Mouse (Mus musculus) limb, embryonic 13.5 days (tissue): ENCODE results near the gene Fam213b. TPM values are rescaled to one million over a fixed set of nuclear protein-coding genes. Genes with fewer than 3 reads are reported as not detected.
A peak's percentile ranks its signal among the peaks of the same experiment; 100 is the strongest.

Source experiments
- ATAC-seq: fragments of 200-750 bp; cut with Nextera tagmentation; 2 replicates; pipeline ENCODE4 v1.8.0; 2017; ENCODE audit warnings: low read depth, moderate number of reproducible peaks, moderate TSS enrichment; ENCODE audit not compliant: low FRiP score
- H3K27ac ChIP-seq: fragments of 300-500 bp; sonication (generic); 2 replicates; pipeline ENCODE4 v1.5.1; 2015; ENCODE audit warnings: inconsistent platforms, mild to moderate bottlenecking, moderate library complexity
- H3K27me3 ChIP-seq: fragments of 300-500 bp; sonication (generic); 2 replicates; pipeline ENCODE4 v1.6.1; 2015; ENCODE audit warnings: mild to moderate bottlenecking, inconsistent platforms
- H3K36me3 ChIP-seq: fragments of 300-500 bp; sonication (generic); 2 replicates; pipeline ENCODE4 v1.6.1; 2015; ENCODE audit warnings: inconsistent platforms, mild to moderate bottlenecking, moderate library complexity
- H3K4me1 ChIP-seq: fragments of 300-500 bp; sonication (generic); 2 replicates; pipeline ENCODE4 v1.6.1; 2015; ENCODE audit warnings: inconsistent platforms
- H3K4me2 ChIP-seq: fragments of 300-500 bp; sonication (generic); replicated peaks from 2 replicates; pipeline ENCODE4 v1.6.1; 2015; ENCODE audit warnings: inconsistent platforms, mild to moderate bottlenecking, moderate library complexity
- H3K4me3 ChIP-seq: fragments of 300-500 bp; sonication (generic); 2 replicates; pipeline ENCODE4 v1.5.1; 2015; ENCODE audit warnings: moderate library complexity, mild to moderate bottlenecking, inconsistent platforms
- H3K9ac ChIP-seq: fragments of 300-500 bp; sonication (generic); 2 replicates; pipeline ENCODE4 v1.6.1; 2015; ENCODE audit warnings: mild to moderate bottlenecking, inconsistent platforms
- H3K9me3 ChIP-seq: fragments of 300-500 bp; sonication (generic); 2 replicates; pipeline ENCODE4 v1.6.1; 2016; ENCODE audit warnings: inconsistent platforms
- WGBS: fragments of 180-500 bp; shearing (Covaris S2); methylation state at CpG from one replicate; pipeline ENCODE4 v1.1.7; 2015; 5-methylcytosine and 5-hydroxymethylcytosine counted together
- polyA plus RNA-seq: library from polyadenylated mRNA; unstranded; fragments of >200 nt; fragmentation: Nextera tagmentation; extraction: Ambion mirVana; gene quantifications from 2 replicates; pipeline ENCODE4 v1.2.1, GENCODE M21; 2015

The Fam213b gene
- polyA plus RNA-seq, 1 experiment from 2014 or later: 44.3 TPM

- H3K4me2 ChIP-seq: no peak overlapping the region
- no peaks in the 10 kb centered on the region for H3K9me3 ChIP-seq
- H3K27ac ChIP-seq: no peak overlapping the region
- H3K27me3 ChIP-seq: 0 out of 2 replicates have a peak, but pooled peaks cover 4% of the 10 kb centered on the region
- no peak overlapping the region for H3K4me3 ChIP-seq
- H3K9ac ChIP-seq: no peak overlapping the region
- no peaks in the 10 kb centered on the region for H3K4me1 ChIP-seq
- no peak for ATAC-seq
- no peaks in the 10 kb centered on the region for H3K36me3 ChIP-seq
- WGBS: 71% methylated on average over 7 of the region's 7 CpGs
These were observed 36.9 kb upstream of the Fam213b start for GRCm38 (mm10) chr4:154935788-154936187.

- ATAC-seq: no peak
- Histone ChIP-seq H3K4me2 (no peak overlapping the region), H3K36me3 (no peaks in the 10 kb centered on the region), H3K27ac (no peak overlapping the region), H3K9ac (no peak overlapping the region), H3K27me3 (0 out of 2 replicates have a peak, but pooled peaks cover 4% of the 10 kb centered on the region), H3K4me3 (no peak overlapping the region), H3K9me3 (no peaks in the 10 kb centered on the region), H3K4me1 (no peaks in the 10 kb centered on the region)
- WGBS: 85% methylated on average over 2 of the region's 2 CpGs
These were observed 35.9 kb upstream of the Fam213b start for GRCm38 (mm10) chr4:154934800-154935199.

- Histone ChIP-seq H3K4me3 (no peak overlapping the region), H3K9me3 (no peaks in the 10 kb centered on the region), H3K4me2 (no peak overlapping the region), H3K9ac (no peak overlapping the region), H3K27me3 (0 out of 2 replicates have a peak, but pooled peaks cover 4% of the 10 kb centered on the region), H3K36me3 (no peaks in the 10 kb centered on the region), H3K27ac (no peak overlapping the region), H3K4me1 (peaks cover 3% of the 10 kb centered on the region)
- no peak for ATAC-seq
- 61% methylated on average over 13 of the region's 13 CpGs for WGBS
These were observed 34.5 kb upstream of the Fam213b start for GRCm38 (mm10) chr4:154933306-154933907.

GRCm38 (mm10) chr4:154929088-154929660 is 30.2 kb upstream of the Fam213b start:
- WGBS: 65% methylated on average over 12 of the region's 12 CpGs
- H3K27me3 ChIP-seq: no peaks in the 10 kb centered on the region
- no peak for ATAC-seq
- no peak overlapping the region for H3K27ac ChIP-seq
- H3K9me3 ChIP-seq: no peaks in the 10 kb centered on the region
- H3K9ac ChIP-seq: no peak overlapping the region
- H3K36me3 ChIP-seq: no peaks in the 10 kb centered on the region
- no peak overlapping the region for H3K4me2 ChIP-seq
- H3K4me1 ChIP-seq: peaks cover 24% of the 10 kb centered on the region
- H3K4me3 ChIP-seq: no peak overlapping the region

GRCm38 (mm10) chr4:154928395-154929087 is 29.6 kb upstream of the Fam213b start, which contains the start of gene Tnfrsf14:
TSS of gene Tnfrsf14 (minus strand) at chr4:154928563.
- Histone ChIP-seq H3K27me3 (no peaks in the 10 kb centered on the region), H3K9me3 (no peaks in the 10 kb centered on the region), H3K27ac (peak within 1 kb of the TSS; percentile 76), H3K4me3 (peak within 1 kb of the TSS; percentile 8; the same call in 1 of the 2 replicates), H3K4me2 (peak within 1 kb of the TSS; percentile 49), H3K36me3 (no peaks in the 10 kb centered on the region), H3K4me1 (peaks cover 24% of the 10 kb centered on the region), H3K9ac (peak within 1 kb of the TSS; percentile 53)
- ATAC-seq: no peak
- WGBS: 43% methylated on average over 12 of the region's 12 CpGs

- H3K9ac ChIP-seq: peak overlapping the region; percentile 53
- peaks cover 24% of the 10 kb centered on the region for H3K4me1 ChIP-seq
- no peaks in the 10 kb centered on the region for H3K9me3 ChIP-seq
- H3K27ac ChIP-seq: peak overlapping the region; percentile 76
- no peaks in the 10 kb centered on the region for H3K27me3 ChIP-seq
- ATAC-seq: peak; percentile 66; the same call in 1 of the 2 replicates
- H3K4me2 ChIP-seq: peak overlapping the region; percentile 49
- H3K36me3 ChIP-seq: no peaks in the 10 kb centered on the region
- WGBS: 13% methylated on average over 5 of the region's 5 CpGs
- H3K4me3 ChIP-seq: peak overlapping the region; percentile 8; the same call in 1 of the 2 replicates
These were observed 29.0 kb upstream of the Fam213b start for GRCm38 (mm10) chr4:154927899-154928337.

- no peaks in the 10 kb centered on the region for H3K9me3 ChIP-seq
- no peaks in the 10 kb centered on the region for H3K27me3 ChIP-seq
- H3K36me3 ChIP-seq: no peaks in the 10 kb centered on the region
- H3K9ac ChIP-seq: peak overlapping the region; percentile 53
- H3K4me2 ChIP-seq: peak overlapping the region; percentile 49
- peak overlapping the region; percentile 76 for H3K27ac ChIP-seq
- no peak; the same call in 1 of the 2 replicates for ATAC-seq
- H3K4me1 ChIP-seq: peaks cover 24% of the 10 kb centered on the region
- 37% methylated on average over 9 of the region's 9 CpGs for WGBS
- peak overlapping the region; percentile 8; the same call in 1 of the 2 replicates for H3K4me3 ChIP-seq
These were observed 28.3 kb upstream of the Fam213b start for GRCm38 (mm10) chr4:154926969-154927898.

GRCm38 (mm10) chr4:154925413-154925812 is 26.5 kb upstream of the Fam213b start:
- Histone ChIP-seq H3K4me2 (no peak overlapping the region), H3K4me3 (no peak overlapping the region), H3K27me3 (no peaks in the 10 kb centered on the region), H3K9ac (no peak overlapping the region), H3K27ac (no peak overlapping the region), H3K4me1 (peaks cover 24% of the 10 kb centered on the region), H3K36me3 (no peaks in the 10 kb centered on the region), H3K9me3 (no peaks in the 10 kb centered on the region)
- no peak for ATAC-seq
- 52% methylated on average over 4 of the region's 4 CpGs for WGBS

- Histone ChIP-seq H3K27ac (no peak overlapping the region), H3K9ac (no peak overlapping the region), H3K27me3 (no peaks in the 10 kb centered on the region), H3K4me3 (no peak overlapping the region), H3K4me2 (no peak overlapping the region), H3K9me3 (no peaks in the 10 kb centered on the region), H3K4me1 (peaks cover 16% of the 10 kb centered on the region), H3K36me3 (no peaks in the 10 kb centered on the region)
- WGBS: 86% methylated on average over 5 of the region's 5 CpGs
- no peak for ATAC-seq
These were observed 24.0 kb upstream of the Fam213b start for GRCm38 (mm10) chr4:154922931-154923330.

GRCm38 (mm10) chr4:154922291-154922690 is 23.4 kb upstream of the Fam213b start:
- Histone ChIP-seq H3K4me2 (no peak overlapping the region), H3K4me1 (peaks cover 9% of the 10 kb centered on the region), H3K27me3 (no peaks in the 10 kb centered on the region), H3K4me3 (no peak overlapping the region), H3K36me3 (no peaks in the 10 kb centered on the region), H3K9ac (no peak overlapping the region), H3K9me3 (no peaks in the 10 kb centered on the region), H3K27ac (no peak overlapping the region)
- 72% methylated on average over 4 of the region's 4 CpGs for WGBS
- no peak for ATAC-seq

- Histone ChIP-seq H3K4me3 (no peak overlapping the region), H3K9ac (no peak overlapping the region), H3K36me3 (no peaks in the 10 kb centered on the region), H3K4me1 (no peaks in the 10 kb centered on the region), H3K4me2 (no peak overlapping the region), H3K27me3 (no peaks in the 10 kb centered on the region), H3K9me3 (no peaks in the 10 kb centered on the region), H3K27ac (no peak overlapping the region)
- no peak for ATAC-seq
- 85% methylated on average over 4 of the region's 4 CpGs for WGBS
These were observed 17.7 kb upstream of the Fam213b start for GRCm38 (mm10) chr4:154916662-154917061.
